Mouse (Mus musculus): ENCODE measurements around the gene Zcchc10. TPM values are rescaled to one million over a fixed set of nuclear protein-coding genes. Genes with fewer than 3 reads are reported as not detected.
"Not testable (repeated sequence)": the region's sequence is repeated elsewhere in the genome, so short reads cannot be mapped to it uniquely, and the experiment has no call there.

Gene Zcchc10
- 9.6 and 22.0 TPM in 2 replicates for total RNA-seq (2017)

DNA sequence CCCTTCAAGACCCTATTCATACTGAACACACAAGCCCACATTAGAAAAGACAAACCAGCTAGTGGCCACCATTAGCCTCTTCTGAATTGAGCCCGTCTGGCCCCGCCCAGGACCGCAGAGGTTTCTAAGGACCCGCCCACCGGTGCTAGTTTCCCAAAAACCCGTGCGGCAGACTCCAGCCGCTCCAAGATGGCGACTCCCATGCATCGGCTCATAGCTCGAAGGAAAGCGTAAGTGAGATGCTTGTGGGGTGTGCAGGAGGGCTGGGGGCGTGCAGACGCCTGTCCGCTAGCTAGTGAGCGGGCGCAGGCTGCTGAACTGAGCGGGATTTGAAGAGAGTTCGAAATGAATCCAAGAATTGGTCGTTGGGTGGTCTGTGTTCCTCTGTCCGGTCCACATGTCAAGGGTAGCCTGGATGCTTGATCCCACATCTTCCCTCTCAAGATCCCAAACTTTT is at the start of gene Zcchc10:
Zcchc10 (plus strand) TSS at position 168 of the 457 bp plus-strand sequence.
- ATAC-seq (replicated peaks; ENCODE audit: low read depth, poor library complexity, severe bottlenecking): peak; percentile 100

DNA sequence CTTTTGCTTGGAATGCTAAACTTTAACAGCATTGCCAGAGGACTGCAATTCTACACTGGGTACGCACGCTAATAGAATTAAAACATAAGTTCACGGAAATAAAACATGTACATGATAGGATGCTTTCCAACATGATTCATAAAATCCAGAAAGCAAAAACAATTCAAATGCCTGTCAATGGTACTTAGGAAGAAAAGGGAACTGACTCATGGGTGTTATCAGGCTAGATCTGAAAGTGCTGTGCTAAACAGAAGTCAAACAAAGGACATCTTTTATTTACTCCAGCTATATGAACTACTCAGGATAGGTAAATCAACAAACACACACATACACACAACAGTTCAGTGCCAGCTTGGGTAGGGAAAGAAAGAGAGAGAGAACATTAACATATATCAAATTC is 49.1 kb upstream of the Zcchc10 start:
- no peak for ATAC-seq (replicated peaks; ENCODE audit: low read depth, poor library complexity, severe bottlenecking)

DNA sequence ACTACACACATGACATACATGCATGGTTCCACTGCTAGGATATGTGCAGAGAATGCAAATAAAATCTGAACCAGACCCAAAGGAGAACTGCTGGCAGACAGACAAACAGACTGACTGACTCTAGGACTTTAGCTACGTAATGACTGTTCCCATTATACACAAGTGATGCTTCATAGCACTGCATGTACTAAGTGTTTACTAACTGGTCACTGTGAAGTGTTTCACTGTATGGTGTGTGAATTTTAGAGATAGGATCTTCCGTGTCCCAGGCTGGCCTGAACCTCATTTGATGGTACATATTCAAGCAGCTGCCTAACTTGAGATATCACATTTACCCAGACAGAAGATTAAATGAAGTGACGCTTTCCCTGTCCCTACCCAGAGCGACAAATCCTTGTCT is 46.1 kb upstream of the Zcchc10 start:
- no peak for ATAC-seq (replicated peaks; ENCODE audit: low read depth, poor library complexity, severe bottlenecking)

DNA sequence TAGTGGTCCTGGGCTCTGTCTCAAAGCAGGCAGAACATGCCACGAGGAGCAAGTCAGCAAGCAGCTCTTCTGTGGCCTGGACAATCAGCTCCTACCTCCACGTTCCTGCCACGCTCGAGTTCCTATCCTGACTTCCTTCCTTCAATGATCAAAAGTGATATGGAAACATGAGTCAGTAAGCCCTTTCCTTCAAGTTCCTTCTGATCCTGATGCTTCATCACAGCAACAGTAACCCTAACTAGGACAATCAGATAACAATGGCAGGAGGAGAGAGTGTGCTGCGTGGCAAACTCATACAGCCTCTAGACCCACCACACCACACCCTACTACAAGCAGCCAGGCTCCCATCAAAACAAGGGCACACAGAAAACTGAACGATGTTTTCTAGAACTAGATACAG is 38.6 kb upstream of the Zcchc10 start:
- ATAC-seq (replicated peaks; ENCODE audit: low read depth, poor library complexity, severe bottlenecking): no peak

DNA sequence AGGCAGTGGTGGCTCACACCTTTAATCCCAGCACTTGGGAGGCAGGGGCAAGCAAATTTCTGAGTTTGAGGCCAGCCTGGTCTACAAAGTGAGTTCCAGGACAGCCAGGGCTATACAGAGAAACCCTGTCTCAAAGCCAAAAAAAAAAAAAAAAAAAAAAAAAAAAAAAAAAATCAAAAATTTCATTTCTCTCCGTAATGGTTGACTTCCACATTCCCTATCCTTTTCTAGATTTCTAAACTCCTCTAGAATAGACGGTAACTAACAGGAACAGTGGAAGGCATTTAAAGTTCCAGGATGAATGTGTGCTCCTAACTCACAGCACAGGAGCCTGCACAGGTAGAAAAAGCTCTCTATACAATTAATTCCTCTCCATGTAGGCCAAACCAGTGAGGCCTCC is 34.3 kb upstream of the Zcchc10 start:
- not testable (repeated sequence) for ATAC-seq (replicated peaks; ENCODE audit: low read depth, poor library complexity, severe bottlenecking)

DNA sequence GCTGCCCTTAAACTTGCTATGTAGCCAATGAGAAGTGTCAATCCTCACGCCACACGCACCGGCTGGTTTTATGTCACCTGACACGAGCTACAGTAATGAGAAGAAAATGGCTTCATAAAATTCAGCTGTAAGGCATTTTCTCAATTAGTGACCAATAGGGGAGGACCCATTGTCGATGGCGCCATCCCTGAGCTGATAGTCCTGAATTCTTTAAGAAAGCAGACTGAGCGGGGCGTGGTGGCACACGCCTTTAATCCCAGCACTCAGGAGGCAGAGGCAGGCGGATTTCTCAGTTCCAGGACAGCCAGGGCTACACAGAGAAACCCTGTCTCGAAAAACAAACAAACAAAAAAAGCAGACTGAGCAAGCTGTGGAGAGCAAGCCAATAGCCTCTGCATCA is 33.6 kb upstream of the Zcchc10 start:
- no peak for ATAC-seq (replicated peaks; ENCODE audit: low read depth, poor library complexity, severe bottlenecking)

DNA sequence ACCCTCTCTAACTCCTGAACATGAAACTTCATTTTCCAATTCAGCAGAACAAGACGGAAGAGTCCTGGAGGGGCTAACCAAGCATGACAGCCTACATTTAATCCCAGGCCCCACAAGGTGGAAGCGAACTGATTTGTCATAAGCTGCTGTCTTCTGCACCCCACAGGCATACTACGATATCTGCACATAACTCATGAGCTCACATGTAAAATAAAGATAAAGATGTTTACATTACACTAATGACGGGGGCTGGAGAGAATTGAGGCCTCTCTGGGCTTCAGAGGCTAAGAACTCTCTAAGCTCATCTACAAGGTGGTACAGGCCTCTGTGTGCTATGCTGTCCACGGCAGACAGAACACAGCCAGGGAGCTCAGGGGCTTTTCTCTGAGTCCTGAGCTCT is 30.0 kb upstream of the Zcchc10 start:
- ATAC-seq (replicated peaks; ENCODE audit: low read depth, poor library complexity, severe bottlenecking): no peak

DNA sequence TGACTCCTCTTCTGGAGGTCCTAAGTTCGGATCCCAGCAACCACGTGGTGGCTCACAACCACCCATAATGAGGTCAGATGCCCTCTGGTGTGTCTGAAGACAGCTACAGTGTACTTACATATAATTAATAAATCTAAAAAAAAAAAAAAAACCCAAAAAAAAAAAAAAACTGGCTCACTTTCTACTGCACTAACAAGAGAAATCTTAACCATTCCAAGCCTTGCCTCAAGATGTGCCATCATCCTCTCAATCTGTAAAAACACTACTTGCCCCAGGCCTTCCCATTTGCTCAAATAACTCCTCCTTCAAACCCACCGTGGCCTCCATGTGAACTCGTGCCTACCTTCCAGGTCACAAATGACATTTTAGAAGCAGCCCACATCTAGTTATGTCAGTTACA is 27.6 kb upstream of the Zcchc10 start:
- no peak for ATAC-seq (replicated peaks; ENCODE audit: low read depth, poor library complexity, severe bottlenecking)

DNA sequence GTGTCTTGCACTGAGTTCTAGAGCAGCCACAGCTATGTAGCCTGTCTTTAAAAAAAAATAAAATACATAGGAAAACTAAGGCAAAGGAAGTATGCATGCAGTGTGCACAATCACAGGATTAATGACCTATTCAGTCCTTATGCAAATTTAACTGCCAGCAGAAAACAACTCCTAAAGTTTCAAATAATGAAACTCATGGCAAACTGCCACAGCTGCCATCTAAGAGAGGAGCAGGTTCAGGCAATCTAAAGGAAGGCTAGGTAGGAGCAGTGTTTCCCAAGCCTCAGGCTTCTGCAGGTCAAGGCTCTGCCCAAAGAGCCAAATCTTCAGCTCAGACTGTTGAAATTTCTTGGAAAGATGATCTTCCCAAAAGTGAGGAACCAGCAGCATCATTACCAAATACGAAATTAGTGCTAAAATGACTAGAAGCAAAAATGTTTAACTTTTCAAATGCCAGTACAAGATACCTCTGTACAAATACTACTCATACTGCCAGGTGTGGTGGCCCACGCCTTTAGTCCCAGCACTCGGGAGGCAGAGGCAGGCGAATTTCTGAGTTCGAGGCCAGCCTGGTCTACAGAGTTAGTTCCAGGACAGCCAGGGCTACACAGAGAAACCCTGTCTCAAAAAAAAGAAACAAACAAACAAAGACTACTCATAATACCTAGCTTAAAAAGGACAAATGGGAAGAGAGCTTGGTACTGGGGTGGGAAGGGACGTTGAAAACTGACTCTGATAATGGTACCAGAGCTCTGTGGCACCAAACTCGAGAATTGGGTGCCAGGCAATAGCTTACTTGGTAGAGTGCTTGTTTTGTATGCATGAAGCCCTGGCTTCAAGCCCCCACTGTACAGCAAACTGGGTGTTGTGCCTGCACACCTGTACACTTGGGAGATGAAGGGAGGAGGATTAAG is 26.3 kb upstream of the Zcchc10 start:
- no peak for ATAC-seq (replicated peaks; ENCODE audit: low read depth, poor library complexity, severe bottlenecking)

DNA sequence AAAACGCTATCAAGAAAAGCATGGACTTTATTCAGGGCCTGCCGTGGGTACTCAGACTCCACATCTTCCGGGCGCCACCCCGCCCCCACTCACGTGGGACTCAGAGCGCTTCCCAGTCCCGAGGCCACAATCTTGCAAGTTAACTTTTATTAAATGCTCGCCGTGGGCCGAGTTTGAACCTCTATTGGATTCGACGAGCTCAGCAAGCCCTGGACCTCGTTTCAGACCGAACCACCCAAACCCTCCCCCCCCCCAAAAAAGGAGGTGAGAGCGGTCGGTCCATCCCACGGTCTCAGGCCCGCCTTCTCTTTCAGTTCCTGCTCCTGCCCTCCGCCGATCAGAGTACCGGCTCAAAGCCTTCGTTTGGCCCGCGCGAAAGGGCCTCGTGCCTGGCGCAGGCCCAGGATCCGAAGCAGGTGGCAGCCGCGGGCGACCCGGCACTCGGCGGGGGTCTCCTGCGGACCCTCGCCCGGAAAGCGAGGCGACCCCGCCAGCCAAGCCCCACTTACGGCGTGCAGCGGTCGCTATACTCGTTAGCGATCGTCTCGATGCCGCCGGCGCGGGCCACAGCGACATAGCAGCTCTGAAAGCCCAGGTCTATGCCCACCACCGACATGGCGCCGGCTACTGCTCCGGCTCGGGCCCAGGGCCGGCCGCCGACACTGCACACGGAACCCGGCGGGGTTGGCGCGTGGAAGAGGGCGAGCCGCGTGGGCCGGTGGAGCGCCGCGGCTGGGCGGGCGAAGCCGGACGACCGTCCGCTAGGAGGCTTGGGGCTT is 24.7 kb upstream of the Zcchc10 start:
- ATAC-seq (replicated peaks; ENCODE audit: low read depth, poor library complexity, severe bottlenecking): peak; percentile 21

DNA sequence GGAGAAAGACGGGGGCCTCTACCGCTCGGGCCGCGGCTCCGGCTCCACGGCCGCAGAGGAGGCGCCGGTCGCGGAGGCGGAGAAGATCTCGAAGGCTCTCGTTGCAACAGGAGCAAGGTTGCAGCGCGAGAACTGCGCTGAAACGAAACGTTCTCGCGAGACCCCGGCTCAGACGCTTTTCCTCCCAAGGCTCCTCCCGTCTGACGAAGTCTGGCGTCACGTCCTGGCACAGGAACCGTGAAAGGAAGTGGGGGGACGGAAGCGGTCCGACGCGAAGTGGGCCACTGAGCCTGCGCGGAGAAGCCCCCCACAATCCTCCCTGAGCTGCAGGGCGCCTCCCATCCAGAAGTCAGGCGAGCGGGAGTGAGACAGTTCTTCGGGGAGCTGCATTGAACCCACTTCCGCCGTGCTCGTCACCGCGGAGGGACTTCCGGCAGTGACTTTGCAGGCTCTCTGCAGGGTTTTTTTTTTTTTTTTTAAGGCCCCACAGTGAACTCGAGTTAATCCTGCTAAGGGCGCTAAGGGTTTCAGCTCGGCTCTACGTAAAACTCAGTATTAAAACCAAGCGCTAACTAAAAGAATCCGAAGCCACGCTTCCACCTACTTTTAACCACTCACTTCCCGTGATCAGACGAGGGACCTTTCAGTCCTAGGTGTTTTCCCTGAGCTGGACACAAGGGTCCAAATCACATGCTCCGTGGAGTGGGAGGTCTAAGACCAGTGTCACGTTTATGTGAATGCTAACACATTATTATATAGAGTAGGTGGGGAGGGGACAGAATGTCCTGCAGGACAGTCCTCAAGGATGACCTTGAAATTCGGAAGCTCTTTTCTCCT is 23.9 kb upstream of the Zcchc10 start, which contains the start of gene Hspa4:
Hspa4 (minus strand) TSS at position 128 of the 837 bp plus-strand sequence.
- peak; percentile 93 for ATAC-seq (replicated peaks; ENCODE audit: low read depth, poor library complexity, severe bottlenecking)

DNA sequence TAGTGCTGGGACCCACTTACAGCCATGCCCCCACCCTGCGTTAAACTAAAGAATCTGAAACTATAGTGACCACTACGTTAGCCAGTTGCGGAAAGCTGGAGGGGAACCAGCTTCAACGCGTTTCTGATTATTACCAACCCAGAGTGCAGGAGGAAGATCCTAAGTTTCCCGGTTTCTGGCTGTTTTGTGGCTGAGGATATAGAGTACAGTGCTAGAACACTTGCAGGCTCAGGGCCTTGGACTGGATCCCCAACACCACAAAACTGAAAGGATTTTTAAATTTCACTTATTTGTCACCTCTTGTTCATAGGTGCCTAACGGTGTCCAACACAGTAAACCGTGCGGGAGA is 23.3 kb upstream of the Zcchc10 start:
- no peak for ATAC-seq (replicated peaks; ENCODE audit: low read depth, poor library complexity, severe bottlenecking)

DNA sequence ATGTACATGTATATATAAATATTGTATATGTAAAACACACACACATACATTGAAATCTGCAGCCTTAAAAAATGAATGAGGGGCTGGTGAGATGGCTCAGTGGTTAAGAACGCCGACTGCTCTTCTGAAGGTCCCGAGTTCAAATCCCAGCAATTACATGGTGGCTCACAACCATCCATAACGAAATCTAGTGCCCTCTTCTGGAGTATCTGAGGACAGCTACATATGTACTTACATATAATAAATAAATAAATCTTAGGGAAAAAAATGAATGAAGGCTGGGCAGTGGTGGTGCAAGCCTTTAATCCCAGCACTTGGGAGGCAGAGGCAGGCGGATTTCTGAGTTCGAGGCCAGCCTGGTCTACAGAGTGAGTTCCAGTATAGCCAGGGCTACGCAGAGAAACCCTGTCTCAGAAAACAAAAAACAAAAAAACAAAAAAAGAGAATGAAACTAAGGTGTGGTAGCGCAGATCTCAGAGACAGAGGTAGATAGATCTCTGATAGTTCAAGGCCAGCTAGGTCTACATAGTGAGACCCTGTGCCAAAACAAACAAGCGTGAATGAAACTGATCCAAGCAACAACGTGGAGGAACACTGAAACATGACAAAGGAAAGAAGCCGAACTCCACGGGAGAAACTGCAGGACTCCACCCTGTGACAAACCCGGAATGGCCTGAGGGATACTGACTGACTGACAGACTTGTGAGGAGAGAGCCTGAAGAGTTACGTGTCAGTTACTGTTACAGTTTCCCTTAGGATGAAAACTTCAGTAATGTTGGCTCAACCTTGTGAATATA is 20.2 kb upstream of the Zcchc10 start:
- ATAC-seq (replicated peaks; ENCODE audit: low read depth, poor library complexity, severe bottlenecking): no peak

DNA sequence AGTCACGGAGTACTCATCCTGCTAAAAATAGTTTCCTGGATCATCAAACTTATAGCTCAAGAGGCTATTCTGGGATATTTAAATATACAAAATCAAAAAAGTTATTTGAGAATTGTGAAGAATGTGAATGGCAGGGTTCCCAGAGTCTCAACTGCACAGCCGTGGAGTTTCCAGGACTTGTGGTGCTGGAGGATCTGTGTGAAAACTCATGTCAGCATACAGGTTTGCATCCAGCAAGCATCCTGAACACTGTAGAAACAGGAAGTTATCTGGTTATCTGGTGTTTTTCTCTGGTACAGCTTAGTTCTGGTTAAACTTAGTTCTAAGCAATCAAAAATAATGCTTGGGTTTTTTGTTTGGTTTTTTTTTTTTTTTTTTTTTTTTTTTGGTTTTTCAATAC is 17.5 kb upstream of the Zcchc10 start:
- ATAC-seq (replicated peaks; ENCODE audit: low read depth, poor library complexity, severe bottlenecking): 0 out of 2 replicates have a peak, but pooled peaks have one; percentile 26

DNA sequence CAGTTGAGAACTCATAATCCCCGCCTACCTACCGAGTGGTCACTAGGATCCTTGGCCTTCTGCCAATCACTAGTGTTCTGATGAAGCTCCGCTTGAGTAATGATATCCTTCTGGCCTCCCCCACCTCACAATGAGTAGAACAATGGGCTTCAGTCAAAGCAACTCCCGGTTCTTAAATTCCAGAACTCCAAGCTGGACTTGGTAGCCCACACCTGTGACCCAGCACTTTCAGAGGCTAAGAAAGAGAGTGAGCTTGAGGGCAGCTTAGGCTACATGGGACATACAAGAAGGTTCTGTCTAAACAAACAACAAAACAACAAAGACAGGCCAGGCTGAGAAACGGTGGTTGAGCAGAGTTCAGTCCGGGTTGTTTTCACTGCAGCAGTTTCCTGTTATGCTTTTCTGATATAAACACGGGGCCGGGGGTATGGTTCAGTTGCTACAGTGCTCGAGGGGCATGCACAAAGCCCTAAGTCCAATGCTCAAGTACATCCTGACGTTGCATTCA is 16.9 kb upstream of the Zcchc10 start:
- no peak for ATAC-seq (replicated peaks; ENCODE audit: low read depth, poor library complexity, severe bottlenecking)

DNA sequence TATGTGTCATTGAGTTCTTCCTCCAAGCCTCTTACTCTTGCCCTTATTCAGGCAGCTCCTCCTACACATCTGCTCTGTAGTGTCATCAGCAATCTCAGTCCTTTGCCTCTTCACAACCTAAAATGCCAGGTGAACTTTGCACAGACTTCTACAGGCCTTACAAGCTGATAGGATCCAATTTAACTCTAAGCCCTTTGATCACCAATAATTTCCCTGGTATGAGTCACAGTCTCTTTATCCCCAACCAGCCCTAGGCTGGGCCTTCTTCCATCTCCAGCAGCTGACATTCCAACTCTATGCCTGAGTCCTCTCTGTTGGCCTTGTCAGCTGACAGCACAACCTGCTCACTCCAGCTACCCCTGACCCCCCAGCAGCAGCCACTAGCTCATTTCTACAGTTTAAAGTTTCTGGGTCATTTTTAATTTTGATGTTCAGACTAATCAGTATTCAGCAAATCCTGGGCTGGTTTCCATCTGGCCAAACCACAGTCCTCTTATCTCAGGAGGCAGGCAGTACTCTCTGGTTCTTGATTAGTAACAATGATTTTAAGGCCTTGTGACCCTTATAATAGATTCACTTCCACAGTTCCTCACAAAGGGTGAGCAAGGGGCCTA is 16.1 kb upstream of the Zcchc10 start:
- ATAC-seq (replicated peaks; ENCODE audit: low read depth, poor library complexity, severe bottlenecking): peak; percentile 61

DNA sequence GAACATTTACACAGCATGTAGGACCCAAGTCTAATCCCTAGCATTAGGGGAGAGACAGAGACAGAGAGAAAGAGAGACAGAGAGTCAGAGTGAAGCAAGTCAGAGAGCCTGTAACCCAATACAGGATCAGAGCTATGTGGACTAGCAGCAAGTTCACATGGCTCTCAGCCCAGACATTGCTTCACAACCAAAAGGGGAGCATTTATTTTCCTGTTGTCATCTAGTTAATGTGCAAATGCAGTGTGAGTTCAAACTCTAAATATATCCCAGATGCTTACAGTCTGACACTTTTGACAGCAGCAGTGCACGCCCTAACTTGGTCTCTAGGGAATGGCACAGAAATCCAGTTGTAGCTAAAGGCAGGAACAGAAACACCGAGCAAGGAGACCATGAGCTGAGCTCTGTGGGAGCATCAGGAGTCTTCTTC is 15.6 kb upstream of the Zcchc10 start:
- ATAC-seq (replicated peaks; ENCODE audit: low read depth, poor library complexity, severe bottlenecking): peak; percentile 44

DNA sequence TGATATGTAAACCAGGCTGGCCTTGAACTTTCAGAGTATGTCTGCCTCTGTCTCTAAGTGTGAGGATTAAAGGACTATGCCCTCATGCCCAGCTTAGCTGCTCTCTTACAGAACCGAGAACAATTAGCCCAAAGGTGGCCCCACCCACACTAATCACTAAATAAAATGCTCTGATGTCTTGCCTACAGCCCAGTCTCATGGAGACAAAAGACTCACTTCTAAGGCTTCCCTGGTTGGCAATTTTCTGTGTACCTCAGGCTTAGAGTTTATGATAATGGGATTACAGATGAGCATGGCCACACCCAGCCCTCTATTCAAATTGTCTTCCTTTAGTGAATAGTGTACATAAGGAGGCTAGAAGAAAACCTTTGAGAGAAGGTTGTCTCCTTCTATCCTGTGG is 13.1 kb upstream of the Zcchc10 start:
- no peak for ATAC-seq (replicated peaks; ENCODE audit: low read depth, poor library complexity, severe bottlenecking)

DNA sequence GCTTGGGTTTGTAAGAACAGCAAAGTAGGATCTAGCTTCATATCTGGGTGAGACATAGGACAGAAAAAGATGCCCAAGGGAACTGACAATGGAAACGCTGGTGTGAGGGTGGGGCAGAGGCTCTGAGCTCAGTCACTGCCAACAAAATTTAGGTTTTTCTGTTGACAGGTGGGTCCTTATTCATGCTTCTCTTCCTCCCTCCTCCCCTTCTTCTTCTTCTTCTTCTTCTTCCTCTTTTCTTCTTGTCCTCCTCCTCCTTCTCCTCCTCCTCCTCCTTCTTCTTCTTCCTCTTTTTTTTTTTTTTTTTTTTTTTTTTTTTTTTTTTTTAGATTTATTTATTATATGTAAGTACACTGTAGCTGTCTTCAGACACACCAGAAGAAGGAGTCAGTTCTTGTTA is 11.7 kb upstream of the Zcchc10 start:
- ATAC-seq (replicated peaks; ENCODE audit: low read depth, poor library complexity, severe bottlenecking): not testable (repeated sequence)

All from common myeloid progenitor, adult 5-6 weeks (primary cell).